Mouse (Mus musculus) left cerebral cortex, postnatal 25 days (tissue): ENCODE results near the gene Tnni3k. TPM values are rescaled to one million over a fixed set of nuclear protein-coding genes. Genes with fewer than 3 reads are reported as not detected.

ENCODE experiments used
- DNase-seq, 2 experiments: peaks; one replicate each; pipeline ENCODE4 v3.0.0; 2022; ENCODE audit warnings: low spot score in 2 of 2, mixed read lengths in 1 of 2
- intact Hi-C: fragments of 180-260 bp; cut with DNase I; formaldehyde crosslinking; loops from one replicate; pipeline ENCODE4 v1.15.1; 2025
- total RNA-seq, 2 experiments: library from RNA; stranded (reverse); gene quantifications; 2 replicates each; pipeline ENCODE4 v1.2.3; 2021

Tnni3k gene
- total RNA-seq, 2 experiments from 2014 or later, result 0.34 to 0.41 TPM

GRCm38 (mm10) chr3:154798806-154799205 is 256.4 kb downstream of the Tnni3k start:
- intact Hi-C loops, result no loop called here
- no peak for DNase-seq

DNA sequence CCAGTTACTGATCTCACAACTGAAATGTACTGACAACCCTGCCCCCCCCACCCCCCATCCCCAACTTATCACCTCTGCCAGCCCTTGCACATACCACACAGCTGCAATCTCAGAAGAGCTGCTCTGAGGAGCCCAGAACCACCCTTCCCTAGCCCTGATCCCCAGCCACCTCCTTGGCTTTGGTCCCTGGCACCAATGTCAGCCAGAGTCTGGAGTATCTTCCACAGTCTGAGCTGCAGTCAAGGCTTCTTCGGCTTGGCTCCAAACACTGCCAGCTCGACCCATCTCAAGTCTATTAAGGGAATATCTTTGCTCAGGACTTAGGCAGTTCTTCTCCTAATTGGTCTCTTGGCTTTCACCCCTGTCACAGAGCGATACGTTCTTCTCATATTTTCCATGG is 261.6 kb downstream of the Tnni3k start:
- DNase-seq, result no peak
- intact Hi-C loops, result no loop called here

DNA sequence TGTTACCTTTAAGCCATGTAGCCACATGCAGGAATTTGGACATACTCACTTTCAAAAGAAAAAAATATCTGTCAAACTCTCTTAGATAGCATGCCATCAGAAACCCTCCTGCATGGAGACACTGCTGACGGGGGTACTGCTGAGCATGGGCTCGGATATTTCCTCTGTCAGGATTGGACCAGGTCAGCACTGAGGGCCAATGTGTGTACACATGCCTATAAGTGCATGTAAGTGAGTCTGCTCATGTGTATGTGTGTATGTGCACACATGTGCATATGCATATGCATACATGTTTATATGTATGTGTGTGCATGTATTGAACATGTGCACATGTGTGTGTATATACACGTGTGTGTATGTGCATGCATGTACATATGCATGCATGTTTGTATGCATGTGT is 267.6 kb downstream of the Tnni3k start:
- intact Hi-C loops, result no loop called here
- DNase-seq, result no peak

GRCm38 (mm10) chr3:154786354-154786753 is 268.9 kb downstream of the Tnni3k start:
- DNase-seq, result no peak
- intact Hi-C loops, result no loop called here

DNA sequence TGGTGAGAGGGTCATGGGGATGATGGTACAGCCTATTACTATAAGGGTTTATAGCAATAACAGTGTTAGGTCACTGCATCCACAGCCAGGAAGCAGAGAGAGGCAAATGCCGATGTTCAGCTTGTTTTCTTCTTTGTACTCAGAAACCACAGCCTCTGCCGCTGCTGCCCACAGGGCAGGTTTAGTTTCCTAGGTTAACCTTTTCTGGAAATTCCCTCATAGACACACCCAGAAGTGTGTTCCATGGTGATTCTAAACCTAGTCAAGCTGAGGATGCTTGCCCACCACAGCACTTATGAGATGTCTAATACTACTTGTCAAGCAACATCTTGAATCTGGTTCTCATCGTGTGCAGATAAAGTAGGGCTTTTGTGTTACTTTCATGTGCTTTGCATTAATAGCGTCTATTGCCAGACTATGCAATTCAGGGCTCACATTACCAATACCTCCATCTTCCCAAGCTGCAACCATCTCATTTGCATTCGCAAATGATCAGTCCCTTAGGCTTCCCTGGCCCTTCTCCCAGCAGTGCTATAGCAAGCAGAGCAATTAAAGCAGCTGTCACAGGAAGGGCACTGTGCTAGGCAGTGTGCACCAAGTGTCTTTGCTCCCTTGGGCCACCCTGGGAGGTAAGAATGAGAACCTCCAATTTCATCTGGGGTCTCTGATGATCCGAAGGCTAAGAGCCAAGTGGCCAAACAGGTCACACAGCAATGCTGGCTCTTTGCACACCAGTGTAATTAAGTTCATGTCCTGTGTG is 276.2 kb downstream of the Tnni3k start:
- DNase-seq, result no peak
- intact Hi-C loops, result no loop called here

DNA sequence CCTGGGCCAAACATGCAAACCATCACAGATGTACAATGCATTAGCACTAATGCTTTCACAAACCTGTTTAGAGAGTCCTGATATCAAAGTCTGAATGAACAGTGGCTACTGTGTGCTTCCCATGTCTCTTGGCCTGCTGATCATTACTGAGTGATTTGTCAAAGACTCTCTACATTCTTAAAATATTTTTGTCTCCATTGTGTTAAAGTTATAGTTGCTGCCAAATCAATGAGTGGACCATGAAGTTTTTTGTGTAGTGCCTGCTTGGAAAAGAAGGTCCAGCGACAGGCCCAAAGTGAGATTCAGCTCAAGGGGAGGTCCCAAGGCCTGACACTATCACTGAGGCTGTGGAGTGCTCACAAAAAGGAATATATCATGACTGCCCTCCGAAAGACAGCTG is 283.6 kb downstream of the Tnni3k start:
- intact Hi-C loops, result no loop called here
- no peak for DNase-seq

DNA sequence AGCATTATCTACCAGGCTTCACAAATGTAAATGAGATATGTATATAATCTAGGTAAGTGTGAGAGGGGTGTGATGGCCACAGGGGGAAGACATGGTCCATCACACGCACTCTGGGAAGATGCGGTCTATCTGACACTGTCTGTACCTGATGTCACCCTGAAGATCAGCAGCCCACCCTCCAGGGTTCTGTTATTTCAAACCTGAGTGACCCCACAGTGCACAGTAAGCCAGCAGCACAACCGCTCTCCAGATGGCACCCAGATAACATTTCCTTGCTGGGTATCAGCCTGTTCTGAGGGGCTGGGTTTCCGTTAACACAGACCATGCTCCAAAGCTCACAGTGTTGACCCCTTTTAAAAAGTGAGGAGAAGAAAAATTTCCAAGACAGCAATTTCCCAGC is 288.9 kb downstream of the Tnni3k start:
- DNase-seq, result no peak
- intact Hi-C loops, result no loop called here

DNA sequence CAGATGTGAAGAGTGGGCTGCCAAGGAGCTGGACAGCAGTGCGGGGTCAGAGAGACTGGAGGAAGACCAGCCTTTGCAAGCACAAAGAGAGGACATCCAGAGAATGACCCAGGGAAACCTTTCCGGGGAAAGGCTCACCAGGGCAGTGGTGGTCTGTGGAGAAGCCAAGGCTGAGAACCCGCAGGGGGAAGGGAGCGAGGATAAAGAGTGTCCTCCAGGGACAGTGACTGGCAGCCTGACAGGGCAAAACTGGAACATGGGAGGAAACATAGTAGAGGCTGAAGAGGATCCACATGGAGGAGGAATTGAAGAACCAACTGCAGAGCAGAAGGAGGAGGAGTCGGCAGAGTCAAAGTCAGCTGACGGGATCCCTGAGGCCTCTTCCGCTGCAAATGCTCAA is 291.1 kb downstream of the Tnni3k start:
- DNase-seq, result no peak
- intact Hi-C loops, result no loop called here

- intact Hi-C loops, result no loop called here
Measured at GRCm38 (mm10) chr3:154763374-154763773, 291.8 kb downstream of the Tnni3k start.

GRCm38 (mm10) chr3:154761108-154761507 is 294.1 kb downstream of the Tnni3k start:
- DNase-seq, result no peak
- intact Hi-C loops, result no loop called here

More at GRCm38 (mm10) chr3:154763374-154763773, 291.8 kb downstream of the Tnni3k start:
- no peak for DNase-seq

DNA sequence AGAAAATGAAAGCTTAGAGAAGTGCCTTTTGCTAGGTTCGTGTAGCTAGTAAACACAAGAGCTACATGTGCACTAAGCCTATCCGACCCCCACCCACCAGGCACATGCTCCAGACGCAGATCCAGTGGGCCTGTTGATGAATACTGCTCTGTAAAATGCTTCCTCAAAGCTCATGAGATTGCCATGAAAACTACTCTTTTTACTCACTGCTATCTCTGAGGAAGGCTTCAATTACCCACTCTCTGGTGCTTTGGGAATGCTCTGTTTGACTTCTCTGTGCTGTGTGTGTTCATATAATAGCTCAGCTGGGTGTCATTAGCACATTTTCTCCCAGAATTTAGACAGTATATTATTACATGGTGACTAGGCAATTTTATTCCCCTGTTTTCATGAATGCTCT is 297.1 kb downstream of the Tnni3k start:
- intact Hi-C loops, result no loop called here
- DNase-seq, result no peak

DNA sequence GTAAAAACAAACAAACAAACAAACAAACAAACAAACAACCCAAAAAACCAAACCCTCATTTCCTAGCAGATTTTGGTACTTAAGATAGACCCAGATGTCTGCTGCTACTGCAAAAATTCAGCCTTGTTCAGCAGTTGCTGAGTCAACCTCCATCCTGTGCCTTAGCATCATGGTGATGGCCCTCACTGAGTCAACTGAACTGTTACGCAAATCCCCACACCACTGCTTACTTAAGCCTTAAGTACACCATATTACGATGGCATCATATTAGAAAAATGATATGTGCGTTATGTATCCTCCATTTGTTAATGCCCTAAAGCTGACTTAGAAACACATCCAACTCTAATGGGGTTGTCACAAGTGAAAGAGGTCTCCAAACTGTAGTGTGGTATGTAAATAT is 300.0 kb downstream of the Tnni3k start:
- DNase-seq, result no peak
- intact Hi-C loops, result no loop called here

- DNase-seq, result no peak
- intact Hi-C loops, result no loop called here
Measured at GRCm38 (mm10) chr3:154754505-154754904, 300.7 kb downstream of the Tnni3k start.

GRCm38 (mm10) chr3:154744317-154744716 is 310.9 kb downstream of the Tnni3k start:
- intact Hi-C loops, result no loop called here
- no peak for DNase-seq

DNA sequence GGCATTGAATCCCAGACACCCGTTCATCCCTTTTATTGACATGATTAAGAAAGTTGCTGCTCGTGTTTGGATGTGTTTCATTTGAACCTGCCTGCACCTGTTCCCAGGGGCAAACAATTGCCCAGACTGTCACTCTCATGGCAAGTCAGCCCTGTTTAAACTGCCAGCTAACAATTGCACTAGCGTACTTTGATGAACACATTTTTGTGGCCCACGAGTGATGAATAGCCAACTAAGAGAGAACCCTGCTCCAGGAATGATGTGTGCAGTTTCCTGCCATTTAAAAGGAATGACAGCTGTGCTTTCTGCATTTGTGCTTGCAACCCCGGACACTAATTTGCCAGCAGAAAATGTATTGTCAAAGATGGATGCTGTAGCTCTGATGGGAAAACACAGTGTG is 312.3 kb downstream of the Tnni3k start:
- intact Hi-C loops, result no loop called here
- no peak for DNase-seq

DNA sequence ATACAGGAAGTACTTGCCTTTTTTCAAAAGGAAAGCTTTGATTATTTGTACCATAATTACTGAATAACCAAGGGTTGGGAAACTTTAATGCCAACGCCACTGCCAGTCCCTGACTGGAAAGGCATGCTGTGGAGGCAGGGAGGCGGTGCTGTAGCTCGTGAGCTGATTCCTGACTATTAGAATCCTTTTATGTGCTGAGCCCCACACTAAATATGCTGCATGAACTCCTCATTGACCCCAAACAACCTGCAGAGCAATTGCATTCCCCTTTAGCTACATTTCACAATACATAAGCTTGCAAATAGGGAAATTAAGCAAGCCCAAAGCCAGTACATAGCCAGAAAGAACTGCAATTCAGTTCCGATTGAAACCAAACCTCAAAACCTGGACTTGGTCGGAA is 313.7 kb downstream of the Tnni3k start:
- intact Hi-C loops, result no loop called here
- no peak for DNase-seq

Other genes starting within 250 kb of the Tnni3k start
- gene Fpgt, start 38.0 kb upstream of the Tnni3k start, total RNA-seq, result 10 to 100 TPM; 29.4 to 32.7 TPM
- under 1 TPM; 0.46 to 0.92 TPM for gene Lrriq3, start 38.0 kb upstream of the Tnni3k start, total RNA-seq